Mouse (Mus musculus) heart, adult 18-20 months (tissue): ENCODE results near the gene Pygl. TPM values are rescaled to one million over a fixed set of nuclear protein-coding genes. Genes with fewer than 3 reads are reported as not detected.
A peak's percentile ranks its signal among the peaks of the same experiment; 100 is the strongest.

Experiments
- DNase-seq, 2 experiments: peaks; one replicate each; pipeline ENCODE4 v3.0.0; 2021 to 2022; ENCODE audit warnings: mixed read lengths in 1 of 2
- total RNA-seq, 2 experiments: library from RNA; stranded (reverse); gene quantifications; 2 replicates each; pipeline ENCODE4 v1.2.3; 2021

Pygl gene
- total RNA-seq, 2 experiments from 2014 or later: 3.6 to 22.4 TPM

- DNase-seq: no peak
Measured at GRCm38 (mm10) chr12:70157292-70158066, 73.8 kb downstream of the Pygl start.

DNA sequence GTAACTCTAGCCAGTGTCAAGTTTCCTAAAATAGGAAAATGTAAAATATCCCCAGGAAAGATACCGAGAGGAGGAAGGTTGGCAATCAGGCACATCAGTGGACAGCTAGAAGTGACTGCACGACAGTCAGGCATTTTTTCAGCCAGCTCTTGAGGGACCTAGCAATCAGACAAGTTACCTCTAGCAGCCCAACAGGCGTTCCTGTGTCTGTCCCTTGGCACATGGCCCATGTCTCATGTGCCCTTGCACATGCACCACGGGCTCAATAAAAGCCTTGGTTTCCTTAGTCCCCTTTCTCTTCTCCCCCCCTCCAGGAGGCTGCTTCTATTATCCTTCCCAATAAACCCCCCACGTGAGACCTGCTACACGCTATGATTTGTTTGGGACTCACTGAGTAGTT is 75.1 kb downstream of the Pygl start:
- no peak for DNase-seq

- DNase-seq: no peak
Measured at GRCm38 (mm10) chr12:70153842-70154241, 77.4 kb downstream of the Pygl start, which contains the start of gene Abhd12b. TSS of gene Abhd12b (plus strand) at chr12:70154142.

GRCm38 (mm10) chr12:70148631-70149265 is 82.5 kb downstream of the Pygl start:
- peak in 1 of 2 experiments; percentile 7 for DNase-seq

GRCm38 (mm10) chr12:70147986-70148630 is 83.2 kb downstream of the Pygl start:
- DNase-seq: peak; percentile 30 to 36

DNA sequence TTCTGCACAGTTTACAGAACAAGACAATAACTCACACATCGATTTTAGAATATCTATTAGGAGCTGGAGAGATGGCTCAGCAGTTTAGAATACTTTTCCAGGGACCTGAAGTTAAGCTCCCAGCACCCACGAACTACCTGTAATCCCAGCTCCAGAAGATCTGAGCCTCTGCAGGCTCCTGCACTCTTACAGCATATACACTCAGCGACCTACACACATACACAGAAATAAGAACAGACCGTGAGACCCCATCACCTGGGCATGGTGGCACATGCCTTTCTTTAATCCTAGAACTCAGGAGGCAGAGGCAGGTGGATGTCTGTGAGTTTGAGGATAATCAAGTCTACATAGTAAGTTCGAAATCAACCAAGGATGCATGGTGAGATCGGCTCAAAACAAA is 85.7 kb downstream of the Pygl start:
- DNase-seq: no peak

DNA sequence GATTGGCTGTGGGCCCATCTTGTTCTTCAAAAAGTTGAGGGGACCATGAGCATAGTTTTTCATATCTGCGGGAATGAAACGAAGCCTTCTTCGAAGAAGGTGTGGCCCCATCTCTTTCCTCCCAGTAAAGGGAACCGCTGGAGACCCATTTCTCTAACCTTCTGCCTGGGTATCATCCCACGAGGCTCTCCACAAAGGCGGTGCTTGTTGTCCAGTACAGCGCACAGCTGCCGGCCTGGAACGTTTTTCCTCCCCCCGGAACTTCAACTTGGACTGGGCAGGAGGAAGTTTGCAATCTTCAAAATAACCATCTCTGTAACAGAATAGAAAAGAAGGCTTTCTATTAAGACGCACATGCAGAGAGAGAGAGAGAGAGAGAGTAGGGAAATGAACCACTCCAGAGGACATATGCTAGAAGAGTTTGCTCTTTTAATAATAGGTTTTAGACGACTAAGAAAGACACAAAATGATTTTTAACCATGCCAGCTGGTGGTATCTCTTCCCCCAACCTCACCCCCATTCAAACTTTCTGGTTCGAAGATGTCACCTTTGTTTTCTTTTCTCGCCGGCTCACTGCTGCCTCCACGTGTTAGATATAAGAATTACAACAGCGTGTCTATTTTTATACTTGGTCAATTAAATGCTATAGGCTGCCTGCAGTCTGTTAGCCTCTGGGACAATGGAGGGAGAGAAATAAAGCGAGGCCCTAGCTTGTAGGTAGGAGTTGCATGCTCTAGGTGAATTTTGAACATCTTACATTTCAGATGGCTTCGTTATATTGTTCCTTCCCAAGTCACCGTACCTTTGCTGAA is 86.4 kb downstream of the Pygl start:
- DNase-seq: peak; percentile 61 to 86

GRCm38 (mm10) chr12:70144106-70144587 is 87.1 kb downstream of the Pygl start:
- peak in 1 of 2 experiments; percentile 54 for DNase-seq

GRCm38 (mm10) chr12:70140993-70141576 is 90.2 kb downstream of the Pygl start:
- DNase-seq: no peak

Other genes with a start within 250 kb of the Pygl start
- gene Sav1, start 244.5 kb downstream of the Pygl start, total RNA-seq: 10 to 100 TPM; 22.3 to 23.2 TPM
- 10 to 100 TPM; 14.2 to 18.8 TPM for gene Nin, start 117.8 kb downstream of the Pygl start, total RNA-seq
- not detected for gene Abhd12b, start 77.3 kb downstream of the Pygl start, total RNA-seq
- gene Trim9, start 116.1 kb upstream of the Pygl start, total RNA-seq: not detected
- 10 to 100 TPM; 29.3 to 33.9 TPM for gene Tmx1, start 221.6 kb upstream of the Pygl start, total RNA-seq